Mouse (Mus musculus) spleen, adult 2 months (tissue): ENCODE data around the gene Aldh1l2. TPM values are rescaled to one million over a fixed set of nuclear protein-coding genes. Genes with fewer than 3 reads are reported as not detected.

Source experiments
- DNase-seq, 2 experiments: peaks; one replicate each; pipeline versions ENCODE4 v3.0.0 to v3.0.0-alpha.2; 2012 to 2021; ENCODE audit warnings: low spot score in 2 of 2, low read depth in 1 of 2
- H3K27ac ChIP-seq: fragments of 200-500 bp; 2 replicates; pipeline ENCODE4 v1.5.1; 2012; ENCODE audit warnings: low read length, inconsistent platforms; ENCODE audit not compliant: insufficient read depth
- H3K27me3 ChIP-seq: fragments of 200-500 bp; 2 replicates; pipeline ENCODE4 v1.6.1; 2012; ENCODE audit warnings: mild to moderate bottlenecking, moderate library complexity, low read length, inconsistent platforms; ENCODE audit not compliant: control insufficient read depth, insufficient read depth
- H3K36me3 ChIP-seq: fragments of 200-500 bp; 2 replicates; pipeline ENCODE4 v1.6.1; 2012; ENCODE audit warnings: mild to moderate bottlenecking, low read length, inconsistent platforms; ENCODE audit not compliant: control insufficient read depth, insufficient read depth
- H3K4me1 ChIP-seq: fragments of 200-500 bp; 2 replicates; pipeline ENCODE4 v1.6.1; 2011; ENCODE audit warnings: inconsistent platforms; ENCODE audit not compliant: control insufficient read depth, insufficient read depth, insufficient read length
- H3K4me3 ChIP-seq: fragments of 200-500 bp; 2 replicates; pipeline ENCODE4 v1.5.1; 2011; ENCODE audit warnings: mild to moderate bottlenecking, inconsistent platforms; ENCODE audit not compliant: insufficient read depth, insufficient read length; ENCODE audit errors: extremely low read depth
- CTCF ChIP-seq: fragments of 200-500 bp; IDR thresholded peaks from 2 replicates; pipeline ENCODE4 v1.5.1; 2011; ENCODE audit warnings: mild to moderate bottlenecking, inconsistent platforms; ENCODE audit not compliant: insufficient read depth, insufficient read length, insufficient replicate concordance; ENCODE audit errors: extremely low read depth
- POLR2A ChIP-seq: fragments of 200-500 bp; IDR thresholded peaks from 2 replicates; pipeline ENCODE4 v1.6.1; 2011; ENCODE audit warnings: low read depth, low read length, inconsistent platforms
- WGBS: fragments of 180-500 bp; shearing (Covaris S2); methylation state at CpG from one replicate; pipeline ENCODE4 v1.1.7; 2018; 5-methylcytosine and 5-hydroxymethylcytosine counted together
- polyA plus RNA-seq: library from polyadenylated mRNA; depleted of rRNA; stranded (reverse); fragments of >200 nt; gene quantifications from 2 replicates; pipeline ENCODE4 v1.2.3, GENCODE M21; 2012; rRNA removed

Gene Aldh1l2
- polyA plus RNA-seq, 1 experiment, result 0.53 TPM

DNA sequence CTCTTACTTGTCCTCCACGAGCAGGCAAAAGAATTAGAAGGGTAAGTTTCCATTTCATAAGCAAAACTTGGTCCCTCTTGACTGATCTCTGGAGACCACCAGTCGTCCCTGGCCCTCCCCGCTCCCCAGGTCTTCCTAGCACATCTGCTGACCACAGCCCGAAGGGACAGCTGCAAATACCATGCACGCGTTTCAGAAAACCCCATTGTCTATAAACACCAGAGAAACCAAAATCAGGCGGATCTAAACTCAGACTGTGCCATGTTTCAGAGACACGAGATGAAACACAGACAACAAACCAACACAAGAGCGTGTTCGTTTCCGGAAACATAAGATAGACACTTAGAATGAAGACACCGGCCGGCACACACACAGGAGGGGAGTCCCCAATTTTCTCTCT lies 58.7 kb downstream of the Aldh1l2 start:
- no peak for TF ChIP-seq POLR2A
- no peak overlapping the region for H3K4me3 ChIP-seq
- 95% methylated on average over 13 of the region's 13 CpGs for WGBS

GRCm38 (mm10) chr10:83457531-83457930 lies 76.4 kb downstream of the Aldh1l2 start:
- no peak for TF ChIP-seq POLR2A
- TF ChIP-seq CTCF, result no peak
- 73% methylated on average over 3 of the region's 3 CpGs for WGBS
- no peaks in the 10 kb centered on the region for H3K27me3 ChIP-seq
- no peak overlapping the region for H3K27ac ChIP-seq
- DNase-seq, result no peak
- H3K4me1 ChIP-seq, result no peaks in the 10 kb centered on the region
- no peak overlapping the region for H3K4me3 ChIP-seq
- H3K36me3 ChIP-seq, result no peaks in the 10 kb centered on the region

More for the DNA sequence above, 58.7 kb downstream of the Aldh1l2 start:
- Histone ChIP-seq H3K36me3 (no peaks in the 10 kb centered on the region), H3K27me3 (no peaks in the 10 kb centered on the region), H3K27ac (no peak overlapping the region), H3K4me1 (no peaks in the 10 kb centered on the region)
- DNase-seq, result no peak

- Histone ChIP-seq H3K27ac (no peak overlapping the region), H3K27me3 (no peaks in the 10 kb centered on the region), H3K4me3 (no peak overlapping the region), H3K4me1 (no peaks in the 10 kb centered on the region), H3K36me3 (no peaks in the 10 kb centered on the region)
- TF ChIP-seq CTCF (no peak), POLR2A (no peak)
- 90% methylated on average over 7 of the region's 7 CpGs for WGBS
- DNase-seq, result no peak
These were observed 85.4 kb downstream of the Aldh1l2 start for GRCm38 (mm10) chr10:83448582-83448981.

Other genes starting within 250 kb of the Aldh1l2 start
- 1.7 and 2.3 TPM in 2 replicates for gene Slc41a2, start 196.3 kb downstream of the Aldh1l2 start, polyA plus RNA-seq
- gene D10Wsu102e, start 173.9 kb downstream of the Aldh1l2 start, polyA plus RNA-seq, result 0.25 and 0.29 TPM in 2 replicates
- 2.1 and 2.6 TPM in 2 replicates for gene Washc4, start 9.6 kb upstream of the Aldh1l2 start, polyA plus RNA-seq
- gene Appl2, start 114.6 kb upstream of the Aldh1l2 start, polyA plus RNA-seq, result 11.7 and 12.6 TPM in 2 replicates
- 0.16 and 0.46 TPM in 2 replicates for gene 1500009L16Rik, start 188.7 kb upstream of the Aldh1l2 start, polyA plus RNA-seq